Mouse (Mus musculus): Measurements from ENCODE around the gene Mef2a.

DNA sequence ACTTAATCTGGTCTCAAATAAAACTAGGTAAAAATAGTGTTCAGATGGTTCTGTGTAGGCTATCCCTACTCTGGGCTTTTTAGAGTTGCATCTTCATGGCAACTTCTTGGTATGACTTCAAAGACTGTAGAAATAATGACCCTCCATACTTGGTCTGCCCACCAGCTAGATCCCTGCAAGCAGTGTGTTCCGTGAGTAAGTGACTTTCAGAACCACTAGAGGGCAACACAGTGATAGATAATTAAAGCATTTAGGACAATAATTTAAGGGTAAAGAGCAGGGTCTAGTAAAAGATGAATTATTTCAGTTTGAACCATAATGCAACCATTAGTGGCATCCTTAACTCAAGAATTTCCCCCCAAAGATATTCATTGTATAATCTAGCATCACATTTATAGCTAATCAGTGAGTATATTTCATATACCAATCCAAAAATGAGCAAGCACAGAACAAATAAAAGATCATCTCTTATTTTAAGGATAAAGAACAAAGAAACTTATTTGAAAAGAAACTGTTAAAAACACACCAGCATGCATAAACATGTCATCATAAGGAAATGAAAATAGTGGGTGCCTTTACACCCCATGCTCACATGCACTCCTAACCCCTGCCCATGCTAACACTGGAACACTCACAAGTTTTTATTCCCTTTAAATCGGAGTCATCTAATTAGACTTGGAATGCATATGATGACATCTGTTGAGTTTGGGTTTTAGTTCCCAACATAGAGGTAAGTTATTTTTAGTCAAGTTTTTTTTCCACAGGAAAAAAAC, 129.4 kb downstream of the Mef2a start:
- peak; percentile 45 for TF ChIP-seq CTCF (conservative IDR thresholded peaks at IDR 0.05; ENCODE audit: insufficient read depth, insufficient read length, low read depth, low read length)
- no peak for TF ChIP-seq POLR2A (IDR thresholded peaks at IDR 0.05; ENCODE audit: low read depth, low read length)
